Mouse (Mus musculus) erythroid progenitor cell, adult 5-6 weeks (primary cell): Measurements from ENCODE around the gene Lsamp. TPM values are rescaled to one million over a fixed set of nuclear protein-coding genes. Genes with fewer than 3 reads are reported as not detected.

Source experiments
- ATAC-seq: replicated peaks from 2 replicates; pipeline ENCODE4 v1.8.0; 2016; ENCODE audit warnings: moderate number of reproducible peaks, mild to moderate bottlenecking, moderate TSS enrichment, inconsistent platforms; ENCODE audit not compliant: poor library complexity, low FRiP score, severe bottlenecking
- total RNA-seq, 2 experiments: library from RNA; stranded (forward) in 1 of 2; stranded (reverse) in 1 of 2; fragments of 150-400 nt in 1 of 2; fragments of 186-747, 209-891 nt in 1 of 2; gene quantifications; 2 replicates each; pipeline versions ENCODE4 v1.2.3 to v1.2.4; 2015 to 2017; ENCODE audit warnings: low replicate concordance in 2 of 2

Gene Lsamp
- total RNA-seq, 2 experiments from 2014 or later: not detected

GRCm38 (mm10) chr16:40878301-40878700 is 894.1 kb downstream of the Lsamp start:
- ATAC-seq: no peak

GRCm38 (mm10) chr16:40881942-40882341 is 897.8 kb downstream of the Lsamp start:
- no peak for ATAC-seq

GRCm38 (mm10) chr16:40891338-40891737 is 907.2 kb downstream of the Lsamp start:
- no peak for ATAC-seq

GRCm38 (mm10) chr16:40897768-40898327 is 913.7 kb downstream of the Lsamp start:
- ATAC-seq: no peak

GRCm38 (mm10) chr16:40907892-40908291 is 923.7 kb downstream of the Lsamp start:
- no peak for ATAC-seq

- ATAC-seq: no peak
These were observed 930.0 kb downstream of the Lsamp start for GRCm38 (mm10) chr16:40914141-40914540.

- ATAC-seq: no peak
These were observed 946.4 kb downstream of the Lsamp start for GRCm38 (mm10) chr16:40930596-40930995.

GRCm38 (mm10) chr16:40942266-40942665 is 958.1 kb downstream of the Lsamp start:
- no peak for ATAC-seq

GRCm38 (mm10) chr16:40945834-40946233 is 961.7 kb downstream of the Lsamp start:
- no peak for ATAC-seq

GRCm38 (mm10) chr16:40948013-40948412 is 963.9 kb downstream of the Lsamp start:
- no peak for ATAC-seq

GRCm38 (mm10) chr16:40959211-40959610 is 975.0 kb downstream of the Lsamp start:
- no peak for ATAC-seq

GRCm38 (mm10) chr16:40960586-40960985 is 976.4 kb downstream of the Lsamp start:
- ATAC-seq: no peak

- ATAC-seq: no peak
These were observed 984.1 kb downstream of the Lsamp start for GRCm38 (mm10) chr16:40968088-40968860.

- ATAC-seq: no peak
These were observed 987.2 kb downstream of the Lsamp start for GRCm38 (mm10) chr16:40971382-40971781.

- ATAC-seq: no peak
These were observed 989.9 kb downstream of the Lsamp start for GRCm38 (mm10) chr16:40974084-40974483.

GRCm38 (mm10) chr16:40983026-40983425 is 998.9 kb downstream of the Lsamp start:
- no peak for ATAC-seq

- ATAC-seq: no peak
These were observed 1023.4 kb downstream of the Lsamp start for GRCm38 (mm10) chr16:41007569-41007968.

- no peak for ATAC-seq
These were observed 1050.6 kb downstream of the Lsamp start for GRCm38 (mm10) chr16:41034746-41035145.

GRCm38 (mm10) chr16:41041686-41042085 is 1057.5 kb downstream of the Lsamp start:
- no peak for ATAC-seq

GRCm38 (mm10) chr16:41063270-41063857 is 1079.2 kb downstream of the Lsamp start:
- ATAC-seq: no peak

- no peak for ATAC-seq
These were observed 1089.3 kb downstream of the Lsamp start for GRCm38 (mm10) chr16:41073470-41073869.
